In genomic region chr6:64683974-64684373, GRCm38 (mm10) we compare ENCODE assay signal across 8 mouse cellular contexts. TPM values are rescaled to one million over a fixed set of nuclear protein-coding genes. Genes with fewer than 3 reads are reported as not detected.
DNase-seq lines count a peak whose midpoint lies in the region; ATAC-seq and TF ChIP-seq lines count a peak whose summit lies in the region.

No protein-coding gene starts in this region.

- no peak overlapping the region for H3K27ac ChIP-seq in heart, postnatal 0 days (ENCODE audit: low read depth)
- H3K27ac ChIP-seq in liver, embryonic 11.5 days (ENCODE audit: low read depth, low read length) = no peak overlapping the region

- intact Hi-C loops in heart, postnatal 25 days (cut with DNase I) = loop anchor here (5.0 kb wide), 1 partner anchor 872 kb away; no protein-coding TSS in a partner anchor

- H3K4me1 ChIP-seq in heart, postnatal 0 days (ENCODE audit: control insufficient read depth, insufficient read depth) = no peaks in the 10 kb centered on the region
- H3K4me1 ChIP-seq in liver, embryonic 11.5 days (replicated peaks; ENCODE audit: control insufficient read depth, insufficient read depth, low read length) = no peaks in the 10 kb centered on the region

- TF ChIP-seq EP300 in heart, postnatal 0 days (IDR thresholded peaks at IDR 0.05; ENCODE audit: low read depth) = no peak

- TF ChIP-seq CTCF in heart, postnatal 0 days (IDR thresholded peaks at IDR 0.05; ENCODE audit: low read depth) = peak; percentile 62

- no peak for DNase-seq in heart, postnatal 0 days (ENCODE audit: low spot score)
- no peak for DNase-seq in heart, postnatal 25 days (ENCODE audit: low spot score)
- DNase-seq in Muller cell, postnatal 12 days (ENCODE audit: inconsistent ontology term) = peak; percentile 36
- DNase-seq in embryo, embryonic 11 days = peak; percentile 67
- peak; percentile 6 for DNase-seq in induced T-regulatory cell, adult 2 months (ENCODE audit: low read depth)
- DNase-seq in liver, embryonic 11.5 days (ENCODE audit: low spot score) = no peak
- DNase-seq in retina, postnatal 1 day = peak; percentile 68
- DNase-seq in spleen, adult 18-20 months = no peak

- 36% methylated on average over 9 of the region's 9 CpGs for WGBS in heart, postnatal 0 days
- 31% methylated on average over 9 of the region's 9 CpGs for WGBS in liver, embryonic 11.5 days

- H3K9ac ChIP-seq in heart, postnatal 0 days (replicated peaks; ENCODE audit: low read depth, low read length) = no peak overlapping the region
- no peak overlapping the region for H3K9ac ChIP-seq in liver, embryonic 11.5 days (ENCODE audit: low read depth, low read length)

- H3K9me3 ChIP-seq in heart, postnatal 0 days (replicated peaks; ENCODE audit: control insufficient read depth, low read length) = no peaks in the 10 kb centered on the region
- no peaks in the 10 kb centered on the region for H3K9me3 ChIP-seq in liver, embryonic 11.5 days (ENCODE audit: control insufficient read depth, low read length)

- H3K4me2 ChIP-seq in heart, postnatal 0 days (ENCODE audit: low read depth, low read length) = no peak overlapping the region
- H3K4me2 ChIP-seq in liver, embryonic 11.5 days = no peak overlapping the region

- no peak overlapping the region for H3K4me3 ChIP-seq in heart, postnatal 0 days (ENCODE audit: low read depth, low read length)
- no peak overlapping the region for H3K4me3 ChIP-seq in liver, embryonic 11.5 days (ENCODE audit: low read depth, low read length)

- H3K36me3 ChIP-seq in heart, postnatal 0 days (replicated peaks; ENCODE audit: control insufficient read depth, insufficient read depth, low read length) = no peaks in the 10 kb centered on the region
- H3K36me3 ChIP-seq in liver, embryonic 11.5 days (ENCODE audit: control insufficient read depth, insufficient read depth, low read length) = no peaks in the 10 kb centered on the region

- peaks cover 13% of the 10 kb centered on the region; the same call in 1 of the 2 replicates for H3K27me3 ChIP-seq in heart, postnatal 0 days (ENCODE audit: control insufficient read depth, insufficient read depth, low read length)
- H3K27me3 ChIP-seq in liver, embryonic 11.5 days (replicated peaks; ENCODE audit: control insufficient read depth, insufficient read depth, low read length) = peaks cover 2% of the 10 kb centered on the region; the same call in 1 of the 2 replicates

- no peak for ATAC-seq in heart, postnatal 0 days (ENCODE audit: insufficient read depth, low read depth)
- ATAC-seq in liver, embryonic 11.5 days (replicated peaks; ENCODE audit: low FRiP score) = 0 out of 2 replicates have a peak, but pooled peaks have one; percentile 31

RNA-seq across cellular contexts. Expression of gene Atoh1, which starts 45.0 kb away (rescaled TPM):
- total RNA-seq in heart, postnatal 0 days (2014; rRNA removed; ENCODE audit: low replicate concordance) = not detected in 2 replicates
- polyA plus RNA-seq in heart, postnatal 0 days (2015; fragmentation: Nextera tagmentation; extraction: Ambion mirVana) = not detected in 2 replicates
- total RNA-seq in heart, postnatal 25 days (2021) = not detected
- polyA plus RNA-seq in liver, embryonic 11.5 days (2014; fragmentation: Nextera tagmentation; extraction: Ambion mirVana) = not detected in 2 replicates

Comparison
In these comparisons a context has a peak if more than half of its experiments do, and no peak if none do; other contexts are left out.
1. DNase-seq: peak in Muller cell, postnatal 12 days (single experiment), embryo, embryonic 11 days (single experiment), induced T-regulatory cell, adult 2 months (single experiment) and retina, postnatal 1 day (single experiment); none in heart, postnatal 0 days (single experiment), heart, postnatal 25 days (single experiment), liver, embryonic 11.5 days (single experiment) and spleen, adult 18-20 months (0 of 2).